27 mouse cellular contexts compared by ENCODE assay signal in genomic region chr2:7933617-7934016, GRCm38 (mm10).
DNase-seq lines count a peak whose midpoint lies in the region; ATAC-seq and TF ChIP-seq lines count a peak whose summit lies in the region.
"Had no signal": no experiment of that assay in that cellular context is flagged by ENCODE, and none has a peak within 500 bp of the region (broad histone marks: within the 10 kb centered on the region; RNA-seq: fewer than 3 reads in every experiment).

No protein-coding gene starts in this region.

- no peak for TF ChIP-seq CTCF in hindbrain, postnatal 0 days (IDR thresholded peaks at IDR 0.05; ENCODE audit: low read depth)
- TF ChIP-seq CTCF in lung, postnatal 0 days (IDR thresholded peaks at IDR 0.05), result no peak

- H3K4me2 ChIP-seq in hindbrain, postnatal 0 days (ENCODE audit: low read depth, low read length), result no peak overlapping the region
- H3K4me2 ChIP-seq in hindbrain, embryonic 16.5 days (ENCODE audit: low read length), result no peak overlapping the region
- no peak overlapping the region for H3K4me2 ChIP-seq in lung, postnatal 0 days (replicated peaks; ENCODE audit: low read depth, low read length)
- H3K4me2 ChIP-seq: embryonic facial prominence, embryonic 13.5 days; heart, embryonic 11.5 days; hindbrain, embryonic 12.5 days; stomach, embryonic 15.5 days had no signal

- H3K9ac ChIP-seq in hindbrain, postnatal 0 days (replicated peaks; ENCODE audit: low read length), result no peak overlapping the region
- no peak overlapping the region for H3K9ac ChIP-seq in hindbrain, embryonic 16.5 days (ENCODE audit: low read depth, low read length)
- H3K9ac ChIP-seq in lung, postnatal 0 days (replicated peaks; ENCODE audit: low read depth), result no peak overlapping the region
- H3K9ac ChIP-seq: embryonic facial prominence, embryonic 13.5 days; hindbrain, embryonic 12.5 days; liver, embryonic 14.5 days; stomach, embryonic 15.5 days had no signal

- H3K4me3 ChIP-seq in hindbrain, postnatal 0 days (ENCODE audit: low read length), result no peak overlapping the region
- no peak overlapping the region for H3K4me3 ChIP-seq in hindbrain, embryonic 16.5 days (ENCODE audit: low read length)
- H3K4me3 ChIP-seq in lung, postnatal 0 days (ENCODE audit: low read depth, low read length), result no peak overlapping the region
- H3K4me3 ChIP-seq: embryonic facial prominence, embryonic 13.5 days; forebrain, embryonic 10.5 days; hindbrain, embryonic 12.5 days; stomach, embryonic 15.5 days had no signal

- TF ChIP-seq EP300 in lung, postnatal 0 days (IDR thresholded peaks at IDR 0.05), result no peak

- WGBS in hindbrain, postnatal 0 days, result 84% methylated on average over 6 of the region's 6 CpGs
- 86% methylated on average over 6 of the region's 6 CpGs for WGBS in hindbrain, embryonic 16.5 days
- 63% methylated on average over 6 of the region's 6 CpGs for WGBS in lung, postnatal 0 days

- no peaks in the 10 kb centered on the region for H3K36me3 ChIP-seq in hindbrain, postnatal 0 days (ENCODE audit: insufficient read depth, low read length)
- no peaks in the 10 kb centered on the region for H3K36me3 ChIP-seq in hindbrain, embryonic 16.5 days (ENCODE audit: control insufficient read depth, insufficient read depth, low read length)
- no peaks in the 10 kb centered on the region for H3K36me3 ChIP-seq in lung, postnatal 0 days (ENCODE audit: insufficient read depth, low read length)
- H3K36me3 ChIP-seq: embryonic facial prominence, embryonic 13.5 days; forebrain, embryonic 10.5 days; hindbrain, embryonic 12.5 days; stomach, embryonic 15.5 days had no signal

- H3K27ac ChIP-seq in hindbrain, postnatal 0 days, result no peak overlapping the region
- H3K27ac ChIP-seq in hindbrain, embryonic 16.5 days (ENCODE audit: low read depth, low read length), result no peak overlapping the region
- H3K27ac ChIP-seq in lung, postnatal 0 days (ENCODE audit: low read length), result no peak overlapping the region
- H3K27ac ChIP-seq: embryonic facial prominence, embryonic 13.5 days; forebrain, embryonic 10.5 days; hindbrain, embryonic 12.5 days; liver, embryonic 14.5 days; stomach, embryonic 15.5 days had no signal

- no peak for ATAC-seq in hindbrain, postnatal 0 days
- no peak for ATAC-seq in hindbrain, embryonic 16.5 days
- no peak for ATAC-seq in lung, postnatal 0 days
- ATAC-seq: forebrain, embryonic 16.5 days; Patski had no signal

- no peaks in the 10 kb centered on the region for H3K4me1 ChIP-seq in hindbrain, postnatal 0 days (ENCODE audit: insufficient read depth, low read length)
- H3K4me1 ChIP-seq in hindbrain, embryonic 16.5 days (ENCODE audit: control insufficient read depth, insufficient read depth, low read depth, low read length), result no peaks in the 10 kb centered on the region
- no peaks in the 10 kb centered on the region for H3K4me1 ChIP-seq in lung, postnatal 0 days (ENCODE audit: insufficient read depth, low read depth, low read length)
- H3K4me1 ChIP-seq: embryonic facial prominence, embryonic 13.5 days; forebrain, embryonic 10.5 days; hindbrain, embryonic 12.5 days; stomach, embryonic 15.5 days had no signal

- no peaks in the 10 kb centered on the region for H3K27me3 ChIP-seq in hindbrain, postnatal 0 days (ENCODE audit: insufficient read depth, low read length)
- no peaks in the 10 kb centered on the region for H3K27me3 ChIP-seq in hindbrain, embryonic 16.5 days (replicated peaks; ENCODE audit: control insufficient read depth, insufficient read depth, low read length)
- H3K27me3 ChIP-seq in lung, postnatal 0 days (replicated peaks; ENCODE audit: insufficient read depth, low read length), result no peaks in the 10 kb centered on the region
- H3K27me3 ChIP-seq: embryonic facial prominence, embryonic 13.5 days; hindbrain, embryonic 12.5 days; Patski; stomach, embryonic 15.5 days had no signal

- H3K9me3 ChIP-seq in hindbrain, postnatal 0 days (ENCODE audit: low read length), result no peaks in the 10 kb centered on the region
- no peaks in the 10 kb centered on the region for H3K9me3 ChIP-seq in hindbrain, embryonic 16.5 days (ENCODE audit: control insufficient read depth, low read length)
- no peaks in the 10 kb centered on the region for H3K9me3 ChIP-seq in lung, postnatal 0 days (ENCODE audit: low read length)
- H3K9me3 ChIP-seq: embryonic facial prominence, embryonic 13.5 days; forebrain, embryonic 10.5 days; hindbrain, embryonic 12.5 days; stomach, embryonic 15.5 days had no signal

- DNase-seq in hindbrain, postnatal 0 days (ENCODE audit: low spot score), result peak; percentile 0
- peak; percentile 53 for DNase-seq in right cerebral cortex, adult 18-20 months
- DNase-seq in right cerebral cortex, postnatal 4 days, result no peak
- peak; percentile 30 to 46 for DNase-seq in right cerebral cortex, postnatal 10 days (ENCODE audit: low spot score in 2 of 2)
- no peak for DNase-seq in lung, postnatal 0 days (ENCODE audit: low spot score)
- no peak for DNase-seq in thymus, postnatal 4 days
- DNase-seq: adrenal gland, postnatal 10 days; cerebellum, adult 11 months; cerebellum, adult 9-11 months; gastrocnemius, postnatal 36 days; heart, adult 18-20 months; heart, postnatal 36 days; kidney, adult 11 months; kidney, postnatal 14 days; liver; lung, adult 2 months; lung, postnatal 14 days; thymus, postnatal 14 days had no signal

Comparison
In these comparisons a context has a peak if more than half of its experiments do, and no peak if none do; other contexts are left out.
1. DNase-seq: peak in hindbrain, postnatal 0 days (single experiment), right cerebral cortex, adult 18-20 months (single experiment) and right cerebral cortex, postnatal 10 days (2 of 2); none in right cerebral cortex, postnatal 4 days (single experiment), lung, postnatal 0 days (single experiment) and thymus, postnatal 4 days (single experiment).